Mouse (Mus musculus): ENCODE measurements around the gene Cyp39a1.

DNA sequence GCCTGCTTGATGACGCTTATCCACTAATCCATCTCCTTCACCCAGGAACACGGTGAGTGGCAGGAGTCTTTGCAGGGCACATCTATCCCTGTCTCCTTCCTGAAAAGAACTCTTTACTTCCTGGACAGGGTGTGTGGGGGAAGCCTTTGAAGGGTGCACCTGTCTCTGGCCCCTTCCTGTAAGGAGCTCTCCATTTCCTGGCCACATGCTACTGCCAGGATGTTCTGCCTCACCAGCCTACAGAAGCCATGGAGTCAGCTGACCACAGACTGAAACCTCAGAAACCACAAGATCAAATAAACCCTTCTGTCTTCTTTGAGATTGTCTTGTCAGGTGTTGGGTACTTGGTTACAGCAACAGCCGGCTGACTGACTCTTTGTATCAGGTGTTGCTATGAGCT lies 22.1 kb upstream of the Cyp39a1 start:
- TF ChIP-seq CTCF (IDR thresholded peaks at IDR 0.05) (no peak), EP300 (IDR thresholded peaks at IDR 0.05) (no peak)
